Mouse (Mus musculus) mature B cell (primary cell): ENCODE results near the gene Ogfod3.

Experiments
- in situ Hi-C: fragments of 300-500 bp; cut with MboI; formaldehyde crosslinking; loops from 2 replicates; pipeline ENCODE4 v1.14.3; 2019

The Ogfod3 gene

DNA sequence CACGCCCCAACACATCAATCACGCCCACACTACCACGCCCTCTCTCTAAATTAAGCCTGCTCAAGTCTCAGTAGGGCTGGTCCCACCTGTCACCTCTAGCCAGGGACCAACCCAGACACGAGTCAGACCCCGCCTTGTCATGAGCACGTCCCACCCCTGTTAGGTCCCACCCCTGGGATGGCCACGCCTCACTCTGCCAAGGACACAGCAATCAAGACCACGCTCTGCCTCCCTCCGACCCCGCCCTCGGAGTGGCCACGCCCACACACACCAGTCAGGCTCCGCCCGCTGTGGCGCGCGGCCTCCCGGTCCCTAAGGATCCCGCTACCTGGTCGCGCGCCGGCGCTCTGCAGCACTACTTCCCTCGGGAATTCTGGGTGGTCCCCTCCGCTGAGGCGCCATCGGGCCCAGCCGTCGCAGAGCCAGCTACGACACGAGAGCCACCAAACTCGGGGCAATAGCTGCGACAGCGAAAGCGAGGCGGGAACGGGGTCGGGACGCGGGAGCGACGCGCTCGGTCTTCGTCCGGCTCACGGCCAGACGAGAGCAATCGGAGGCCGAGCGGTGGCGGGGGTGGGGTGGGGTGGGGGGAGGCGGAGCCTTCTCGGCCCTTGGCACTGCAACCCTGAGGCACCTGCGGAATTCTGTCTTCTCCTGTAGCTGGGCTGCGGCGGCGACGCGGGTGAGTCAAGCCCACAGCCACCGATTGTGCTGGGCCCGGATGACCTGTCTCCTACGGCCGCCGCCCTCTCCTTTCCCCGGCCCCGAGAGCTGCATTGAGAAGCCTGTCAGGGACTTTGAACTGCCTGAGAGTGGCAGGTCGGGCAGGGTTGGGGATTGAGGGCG, at the start of gene Ogfod3, which contains the start of gene Hexdc:
Gene Ogfod3, minus strand, starts transcription at position 551 of the 846 bp plus-strand sequence.
Gene Hexdc, plus strand, starts transcription at position 273 of the 846 bp plus-strand sequence.
- in situ Hi-C loops = no loop called here

DNA sequence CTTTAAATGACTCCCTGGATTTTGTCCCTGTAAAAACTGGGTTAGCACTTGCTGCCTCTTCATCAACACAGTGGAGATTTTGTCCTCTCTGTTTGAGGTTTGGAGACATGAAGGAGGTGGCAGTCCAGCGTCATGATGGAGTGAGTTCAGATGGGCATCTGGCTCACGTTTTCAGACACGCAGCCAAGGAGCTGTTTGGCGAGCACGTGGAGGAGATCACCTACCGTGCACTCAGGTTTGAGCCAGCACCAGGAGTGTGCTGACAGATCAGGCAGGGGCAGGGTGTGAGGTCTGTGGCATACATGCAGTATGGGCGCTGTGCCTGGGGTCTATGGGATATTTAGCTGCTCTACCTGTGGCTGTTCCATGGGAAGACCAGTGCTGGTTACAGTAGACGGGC, 45.7 kb upstream of the Ogfod3 start:
- in situ Hi-C loops = no loop called here

DNA sequence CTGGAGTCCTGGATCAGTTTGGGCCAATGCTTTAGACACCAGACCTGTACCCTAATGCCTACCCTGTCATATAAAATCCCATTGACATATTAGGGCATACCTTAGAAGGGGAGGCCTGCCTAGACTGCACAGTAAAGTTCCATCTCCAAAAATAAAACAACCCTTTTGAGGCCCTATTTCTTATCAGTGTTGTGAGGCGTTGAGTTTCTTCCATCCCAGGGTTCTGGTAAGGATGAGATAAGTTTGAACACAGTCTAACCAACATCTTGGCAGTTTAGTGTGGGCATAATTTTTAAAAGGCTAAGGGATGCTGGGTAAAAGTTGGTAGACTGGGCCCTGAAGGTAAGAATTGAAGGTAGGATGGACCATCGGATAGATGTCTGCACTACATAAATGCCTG, 35.2 kb upstream of the Ogfod3 start:
- in situ Hi-C loops = no loop called here

DNA sequence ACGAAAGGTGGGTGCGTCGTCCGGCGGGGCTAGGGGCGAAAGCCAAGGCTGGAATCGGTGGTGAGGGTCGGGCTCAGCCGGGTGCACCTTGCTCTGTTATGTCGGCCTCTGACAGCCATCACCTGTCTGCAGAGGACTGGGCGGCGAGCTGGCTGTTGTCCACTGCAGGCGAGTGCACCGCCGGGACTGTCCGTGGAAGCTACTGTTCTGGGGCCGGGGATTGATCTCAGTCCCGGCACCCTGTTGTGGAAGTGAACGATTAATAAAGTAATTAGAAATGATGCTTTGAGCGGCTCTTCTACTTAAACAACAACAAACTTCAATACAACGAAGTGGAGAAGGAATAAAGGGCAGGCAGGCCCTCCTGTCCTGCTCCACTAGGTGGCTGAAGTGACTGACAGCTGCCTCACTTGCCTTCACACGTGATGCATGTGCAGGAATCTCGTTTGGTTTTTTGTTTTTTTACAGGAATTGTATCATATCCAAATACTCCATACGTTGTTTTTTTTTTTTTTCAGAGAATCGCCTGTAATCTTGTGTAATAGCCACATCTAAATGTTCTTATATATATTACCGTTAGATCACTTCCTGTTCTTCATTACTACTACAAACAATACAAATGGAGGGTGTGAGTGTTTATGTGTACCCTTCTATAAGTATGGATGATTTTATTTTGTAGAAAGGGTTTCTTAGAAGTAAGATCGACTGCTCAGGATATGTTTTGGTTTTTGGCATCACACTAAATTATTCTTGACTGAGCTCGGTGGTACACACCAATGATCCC, 33.0 kb upstream of the Ogfod3 start:
- in situ Hi-C loops = no loop called here

DNA sequence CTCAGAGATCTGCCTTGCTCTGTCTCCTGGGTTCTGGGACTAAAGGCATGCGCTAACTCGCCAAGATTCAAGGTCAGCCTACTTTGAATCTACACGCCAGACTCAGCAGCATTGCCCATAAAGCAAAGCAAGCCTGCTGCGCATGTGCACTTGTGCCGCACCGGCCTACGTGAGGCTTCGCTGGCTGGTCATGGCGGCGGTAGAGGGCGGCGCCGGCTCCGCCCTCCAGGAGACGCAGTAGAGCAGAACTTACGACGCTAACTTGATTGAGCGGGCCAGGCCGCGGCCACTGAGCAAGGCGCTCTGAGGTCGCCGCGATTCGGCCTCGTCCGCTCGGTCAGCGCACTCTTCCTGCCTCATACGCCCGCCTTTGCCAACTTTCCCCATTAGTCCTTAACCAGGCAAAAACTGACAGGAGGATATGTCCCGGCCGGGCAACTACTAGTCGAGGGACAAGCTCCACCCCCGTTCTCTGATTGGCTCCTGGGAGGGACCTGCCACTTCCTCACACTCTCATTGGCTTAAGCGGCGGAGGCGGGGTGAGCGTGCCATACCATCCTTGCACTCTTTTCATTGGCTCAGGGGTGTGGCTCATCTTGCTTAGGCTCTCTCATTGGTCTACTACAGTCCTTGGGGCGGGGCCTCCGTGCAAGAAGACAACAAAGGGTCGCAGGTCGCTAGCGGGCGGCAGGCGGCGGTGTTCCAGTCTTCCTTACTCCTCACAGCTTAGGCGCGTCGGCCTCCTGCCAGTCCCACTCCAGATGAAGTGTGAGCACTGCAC, 32.2 kb upstream of the Ogfod3 start, which contains the start of gene Narf:
Gene Narf, plus strand, starts transcription at position 690 of the 781 bp plus-strand sequence.
- in situ Hi-C loops = no loop called here

DNA sequence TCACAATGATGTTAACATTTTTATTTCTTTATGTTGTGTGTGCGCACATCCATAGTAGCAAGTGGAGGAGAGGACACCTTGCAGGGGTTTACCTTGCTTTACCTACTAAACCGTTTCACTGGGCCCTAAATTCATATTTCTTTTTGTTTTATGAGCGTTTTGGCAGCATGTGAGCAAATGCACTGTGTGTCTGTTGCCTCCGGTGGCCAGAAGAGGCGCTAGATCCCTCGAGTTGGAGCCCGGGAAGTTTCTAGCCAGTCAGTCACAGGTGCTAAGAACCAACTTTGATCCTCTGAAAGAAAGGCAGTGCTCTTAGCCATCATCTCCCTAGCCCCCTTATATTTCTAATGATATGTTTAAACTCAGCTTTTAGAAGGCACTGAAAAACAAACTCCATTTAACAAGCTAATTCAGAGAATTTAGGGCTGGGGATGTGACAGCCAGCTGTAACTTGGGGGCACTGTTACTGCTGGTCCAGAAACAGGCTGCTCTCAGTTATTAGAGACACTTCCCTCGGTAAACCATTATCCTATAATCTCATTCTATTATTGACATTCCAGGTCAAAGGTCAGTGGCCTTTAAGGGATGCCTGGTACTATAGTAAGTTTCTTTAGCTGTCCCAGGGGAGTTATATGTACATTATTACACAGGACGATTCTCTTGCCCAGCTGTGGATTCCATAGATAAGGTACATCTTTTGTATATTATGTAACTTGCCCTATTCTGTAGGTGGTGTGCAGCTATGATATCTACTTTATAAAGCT, 31.1 kb upstream of the Ogfod3 start:
- in situ Hi-C loops = no loop called here

DNA sequence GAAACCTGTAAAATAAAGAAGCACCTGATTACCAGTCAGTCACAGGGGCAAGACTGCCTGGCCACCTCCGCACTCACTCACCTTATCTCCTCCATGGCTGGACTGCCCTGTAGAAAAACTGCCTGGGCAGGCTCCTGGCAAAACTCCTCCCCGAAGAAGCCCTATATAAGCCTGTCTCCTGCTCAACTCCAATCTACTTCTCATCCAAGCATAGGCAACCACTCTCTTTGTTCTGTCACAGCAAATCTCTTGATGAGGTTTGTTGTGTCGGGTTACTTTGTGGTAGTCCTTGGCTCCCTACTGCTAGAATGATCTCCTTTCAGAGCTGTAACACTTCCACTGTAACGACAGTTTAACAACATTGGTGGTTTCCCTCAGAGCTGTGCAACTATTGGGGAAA, 28.2 kb upstream of the Ogfod3 start:
- in situ Hi-C loops = no loop called here

DNA sequence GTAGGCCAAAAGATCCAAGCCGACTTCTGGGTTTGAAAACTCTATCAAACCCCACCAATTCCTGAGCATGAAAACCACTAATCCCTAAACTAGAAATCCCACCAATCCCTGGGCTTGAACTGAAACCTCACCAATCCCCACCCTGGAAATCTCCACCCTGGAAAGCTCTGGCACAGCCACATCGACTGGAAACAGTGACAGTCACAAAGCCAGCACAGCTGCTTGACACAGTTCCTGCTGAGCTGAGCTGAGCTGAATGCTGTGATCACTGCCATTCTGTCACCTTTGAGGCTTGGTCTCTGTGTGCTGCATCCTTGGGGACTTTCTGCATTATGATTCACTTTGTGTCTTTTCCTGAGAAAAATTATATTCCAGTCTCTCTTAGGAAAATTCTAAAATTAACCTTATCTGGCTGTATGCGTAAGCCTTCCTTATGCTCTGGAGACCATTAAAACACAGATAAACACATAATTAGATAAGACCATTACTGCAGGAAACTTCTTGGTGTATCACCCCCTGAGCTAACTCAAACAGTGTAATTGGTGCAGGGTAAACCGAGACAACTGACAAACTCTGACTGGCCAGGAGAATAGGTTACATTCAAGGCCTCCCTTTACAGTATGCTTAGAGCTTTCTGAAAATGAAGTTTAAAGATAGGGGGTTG, 27.2 kb upstream of the Ogfod3 start:
- in situ Hi-C loops = no loop called here

DNA sequence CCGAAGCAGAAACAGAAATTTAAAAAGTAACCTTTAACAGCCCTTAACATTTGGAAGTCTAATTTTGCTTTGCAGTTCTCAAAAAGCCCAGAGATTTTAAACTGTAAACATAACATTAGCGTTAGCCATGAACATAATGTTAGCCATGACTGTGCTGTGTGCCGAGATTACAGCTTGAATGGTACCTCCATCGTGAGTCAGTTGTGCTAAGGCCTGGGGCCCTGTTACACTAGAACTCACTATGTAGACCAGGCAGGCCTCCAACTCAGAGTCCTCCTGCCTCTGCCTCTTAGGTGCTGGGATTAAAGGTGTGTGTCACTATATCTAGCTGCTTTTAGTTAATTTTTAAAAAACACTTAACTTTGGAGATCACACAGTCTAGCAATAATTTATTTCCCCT, 26.7 kb upstream of the Ogfod3 start:
- in situ Hi-C loops = no loop called here

DNA sequence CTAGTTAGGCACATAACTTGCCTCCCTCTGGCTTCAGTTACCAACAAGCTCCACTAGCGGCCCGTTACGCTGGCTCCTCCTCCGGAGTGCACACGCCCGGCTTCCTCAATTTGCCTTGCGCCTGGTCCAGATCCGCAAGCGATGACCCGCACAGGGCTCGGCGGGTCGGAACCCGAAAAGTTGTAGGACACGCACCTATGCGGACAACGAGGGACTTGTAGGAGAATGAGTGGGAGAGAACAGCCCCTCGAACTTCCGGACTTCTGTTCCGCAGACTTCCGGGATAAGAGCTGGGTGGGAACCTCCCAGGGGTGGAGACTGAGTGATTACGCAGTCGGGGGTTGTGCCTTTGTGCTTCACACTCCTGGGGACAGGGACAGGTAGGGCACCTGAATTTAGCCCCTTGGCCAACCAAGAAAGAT, 24.5 kb upstream of the Ogfod3 start, which contains the start of gene Cybc1:
Gene Cybc1, minus strand, starts transcription at position 305 of the 422 bp plus-strand sequence.
- in situ Hi-C loops = no loop called here

DNA sequence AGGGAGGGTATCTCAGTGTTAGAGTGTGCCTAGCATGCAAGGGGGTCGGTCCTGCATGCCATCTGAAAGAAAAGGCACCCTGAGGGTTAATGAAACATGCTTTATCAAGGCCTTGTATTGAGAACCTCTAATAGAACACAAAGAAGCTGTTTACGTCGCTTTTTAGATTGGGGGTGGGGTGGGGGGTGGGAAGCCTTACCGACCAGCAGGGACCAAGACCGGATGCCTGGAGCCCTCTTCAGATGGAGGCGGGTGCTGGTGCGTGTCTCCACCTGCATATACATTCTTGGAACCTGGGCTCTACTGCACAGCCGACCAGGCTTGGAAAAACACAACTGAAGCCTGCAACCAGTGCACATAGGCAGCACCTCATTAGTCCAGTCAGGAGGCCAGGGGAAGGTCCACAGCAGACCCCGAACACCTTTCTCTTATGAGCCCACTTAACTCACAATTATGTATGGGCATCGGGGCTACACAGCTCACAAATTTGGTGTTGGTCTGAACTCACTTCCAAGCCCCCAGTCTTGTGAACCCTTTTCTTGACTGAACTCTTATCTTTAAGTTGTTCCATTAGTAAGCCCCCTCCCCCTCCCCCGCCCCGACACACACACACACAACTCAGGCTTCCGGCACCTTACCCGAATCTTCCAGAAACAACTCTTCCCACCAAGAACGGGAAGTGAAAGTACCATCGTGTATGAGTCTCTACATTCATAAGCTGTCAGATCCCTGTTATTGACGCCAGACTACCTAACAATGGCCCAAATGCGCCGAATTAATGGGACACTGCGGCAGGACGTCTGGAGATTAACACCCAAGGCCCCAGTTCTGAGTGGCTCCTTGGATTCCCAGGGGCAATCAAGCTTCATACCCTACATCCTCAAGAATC, 23.9 kb upstream of the Ogfod3 start:
- in situ Hi-C loops = no loop called here

DNA sequence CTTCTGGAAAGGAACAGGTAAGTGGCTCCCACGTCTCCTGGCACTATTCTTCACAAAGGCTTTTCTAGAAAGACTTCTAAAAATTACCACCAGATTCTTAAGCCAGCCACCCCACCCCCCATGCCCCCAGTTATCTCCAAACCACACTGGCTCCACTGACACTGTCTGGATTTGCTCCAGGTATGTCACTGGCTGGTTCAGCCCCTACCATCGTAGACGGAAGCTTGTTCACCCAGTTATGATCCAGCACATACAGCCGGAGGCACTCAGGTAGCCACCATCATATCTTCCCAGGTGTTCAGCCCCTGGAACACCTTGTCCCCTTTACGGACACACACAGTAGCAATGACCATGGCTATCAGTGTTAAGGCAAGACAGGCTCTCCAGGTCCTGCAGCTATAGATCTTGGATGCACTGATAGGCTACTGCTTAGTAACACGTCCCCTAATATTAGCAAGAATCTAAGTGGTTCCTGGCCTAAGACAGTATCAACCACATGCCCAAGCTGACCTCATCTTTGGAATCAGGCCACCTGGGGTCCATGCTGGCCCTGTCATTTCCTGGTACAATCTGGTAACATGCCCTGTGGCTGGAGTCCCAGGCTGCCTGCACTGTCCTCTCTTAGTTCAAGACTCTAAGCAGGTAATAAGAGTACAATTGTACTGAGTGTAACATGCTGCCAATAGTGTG, 17.0 kb upstream of the Ogfod3 start:
- in situ Hi-C loops = no loop called here

DNA sequence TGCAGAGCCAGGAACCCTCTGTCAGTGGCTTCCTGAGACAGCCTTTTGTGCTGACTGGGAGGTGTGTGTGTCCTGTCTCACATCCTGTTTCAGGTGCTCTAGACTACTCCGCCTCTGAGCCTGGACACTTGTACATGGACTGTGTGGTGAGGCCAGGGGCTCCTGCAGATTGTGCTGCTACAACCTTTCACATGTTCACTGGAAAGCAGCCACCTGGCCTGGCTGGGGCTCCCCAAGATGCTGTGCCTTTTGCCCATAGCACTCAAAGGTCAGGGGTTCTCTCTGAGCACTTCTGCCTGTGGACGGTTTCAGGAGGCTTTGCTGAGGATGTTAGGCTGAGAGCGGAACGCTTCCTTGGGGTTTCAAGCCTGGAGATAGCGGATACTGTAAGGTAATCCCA, 16.3 kb upstream of the Ogfod3 start:
- in situ Hi-C loops = no loop called here

DNA sequence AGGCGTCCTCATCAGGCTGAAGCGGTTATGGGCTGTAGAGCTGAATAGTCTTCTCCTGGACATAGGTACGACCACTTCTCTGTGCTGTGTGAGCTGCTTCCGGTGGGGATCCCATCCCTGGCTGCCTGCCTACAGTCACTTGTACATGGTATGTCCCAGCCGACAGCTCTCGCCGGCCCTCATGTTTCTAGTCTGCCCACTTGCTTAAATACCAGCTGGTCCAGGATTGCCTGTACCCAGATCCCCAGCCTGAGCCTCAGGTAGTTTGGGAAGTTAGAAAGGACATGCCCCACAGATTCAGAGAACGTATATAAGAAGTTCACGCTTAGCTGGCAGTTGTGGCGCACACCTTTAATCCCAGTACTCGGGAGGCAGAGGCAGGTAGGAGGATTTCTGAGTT, 15.3 kb upstream of the Ogfod3 start:
- in situ Hi-C loops = no loop called here

DNA sequence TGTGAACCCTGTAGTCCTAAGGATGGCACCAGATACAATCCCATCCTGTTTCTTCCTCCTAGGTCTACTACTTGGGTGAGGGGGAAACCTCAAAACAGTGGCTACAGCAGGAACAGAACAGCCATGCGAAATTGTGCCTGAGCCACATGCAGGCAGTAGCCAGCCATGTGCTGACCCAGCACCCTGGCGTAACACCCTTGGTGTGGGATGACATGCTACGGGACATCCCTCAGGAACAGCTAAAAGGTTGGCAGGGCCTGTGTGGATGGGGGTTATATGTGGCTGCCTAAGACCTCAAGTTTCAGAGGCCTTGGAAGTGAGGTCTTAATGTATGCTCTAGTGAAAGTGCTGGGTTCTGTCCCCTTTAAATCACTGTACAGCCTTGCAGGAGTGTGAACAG, 12.3 kb upstream of the Ogfod3 start:
- in situ Hi-C loops = no loop called here

DNA sequence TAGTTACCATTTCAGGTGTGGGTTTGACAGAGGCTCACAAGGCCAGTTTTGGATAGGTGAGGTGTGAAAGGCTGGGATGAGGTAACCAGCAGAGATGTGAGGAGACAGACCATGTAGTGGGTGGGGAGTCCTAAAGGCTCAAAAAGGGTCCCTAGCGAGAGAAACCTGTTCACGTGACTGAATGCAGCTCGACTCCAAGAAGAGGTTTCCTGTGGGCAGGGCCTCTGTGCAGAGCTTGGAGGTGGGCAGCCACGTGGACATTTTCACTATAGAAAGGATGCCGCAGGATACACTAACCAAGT, 701 bp downstream of the Ogfod3 start:
- in situ Hi-C loops = no loop called here

DNA sequence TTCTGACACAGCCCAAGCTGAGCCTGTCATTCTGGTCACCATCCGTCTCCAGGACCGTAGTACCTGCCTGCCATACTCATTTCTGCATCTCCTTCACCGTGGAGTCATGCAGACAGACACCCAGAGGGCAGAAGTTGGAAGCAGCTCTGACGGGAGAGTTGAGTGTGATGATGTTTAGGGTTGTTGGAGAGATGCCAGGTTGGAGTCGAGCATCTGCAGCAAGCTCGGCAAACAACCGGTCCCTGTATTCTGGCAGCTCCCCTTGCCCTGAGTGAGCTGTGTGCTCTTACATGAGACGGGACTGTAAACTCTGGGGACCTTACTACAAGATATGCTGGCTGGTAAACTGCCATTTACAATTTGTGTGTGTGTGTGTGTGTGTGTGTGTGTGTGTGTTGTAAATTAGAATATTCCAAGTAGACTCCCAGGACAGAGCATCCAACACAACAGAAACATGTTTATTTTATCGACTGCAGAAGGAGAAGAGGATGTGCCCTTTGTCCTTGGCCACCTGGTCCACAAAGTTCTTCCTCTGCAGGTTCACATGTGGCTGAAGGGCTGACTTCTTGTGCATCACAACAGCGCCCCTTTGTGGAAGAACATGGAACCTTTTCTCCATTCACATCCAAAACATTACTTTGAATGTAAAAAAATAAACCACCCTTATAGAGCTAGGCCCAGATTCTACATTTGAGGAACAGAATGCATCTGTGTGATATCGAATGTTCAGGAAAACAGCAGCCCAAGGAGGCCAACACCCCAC, 2.9 kb downstream of the Ogfod3 start:
- in situ Hi-C loops = no loop called here

DNA sequence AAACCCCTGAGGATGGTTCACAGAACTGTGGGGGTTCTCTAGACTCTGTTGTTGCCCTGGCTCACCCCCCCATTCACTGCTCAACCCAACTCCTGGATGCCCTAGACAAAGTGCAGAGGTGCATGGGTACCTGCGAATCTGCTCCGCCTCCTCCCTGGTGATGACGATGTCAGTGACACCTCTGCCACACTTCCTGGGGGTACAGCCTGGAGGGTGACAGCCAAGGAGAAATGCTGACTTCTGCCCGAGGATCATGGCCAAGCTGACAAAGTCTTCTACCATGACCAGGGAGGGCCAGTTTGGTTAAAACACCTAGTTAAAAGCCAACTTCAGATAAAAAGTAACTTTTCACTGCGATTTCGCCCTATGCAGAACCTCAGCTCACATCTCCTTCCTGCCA, 3.7 kb downstream of the Ogfod3 start:
- in situ Hi-C loops = no loop called here

DNA sequence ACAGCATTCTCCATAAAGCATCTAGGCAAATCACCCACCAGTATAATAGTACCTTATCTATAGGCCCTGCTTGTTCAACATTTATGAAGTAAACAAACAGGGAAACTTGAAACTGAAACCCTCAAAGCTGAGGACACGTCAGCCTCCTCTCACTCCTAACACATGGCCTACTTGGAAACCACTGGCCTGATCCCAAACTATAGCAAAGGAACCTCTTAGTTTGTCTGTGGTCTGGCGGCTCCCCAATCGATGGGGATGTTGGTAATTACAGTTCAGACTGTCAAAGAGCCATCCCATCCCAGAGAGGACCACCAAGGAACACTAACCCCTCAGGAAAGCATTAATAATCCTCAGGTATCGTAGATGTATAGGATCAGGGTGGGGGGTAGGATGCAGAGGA, 4.7 kb downstream of the Ogfod3 start:
- in situ Hi-C loops = no loop called here
